Mouse (Mus musculus) liver, embryonic 11.5 days (tissue): Measurements from ENCODE around the gene Serpina9. TPM values are rescaled to one million over a fixed set of nuclear protein-coding genes. Genes with fewer than 3 reads are reported as not detected.

ENCODE experiments used
- ATAC-seq: fragments of 200-750 bp; cut with Nextera tagmentation; replicated peaks from 2 replicates; pipeline ENCODE4 v1.8.0; 2017; ENCODE audit warnings: moderate number of reproducible peaks, mild to moderate bottlenecking, moderate TSS enrichment, moderate library complexity; ENCODE audit not compliant: low FRiP score
- DNase-seq: peaks from one replicate; pipeline ENCODE4 v3.0.0-alpha.2; 2017; ENCODE audit warnings: low spot score
- H3K27ac ChIP-seq: fragments of 300-500 bp; sonication (generic); 2 replicates; pipeline ENCODE4 v1.5.1; 2014; ENCODE audit warnings: mild to moderate bottlenecking, low read depth, low read length, control low read depth
- H3K27me3 ChIP-seq: fragments of 300-500 bp; sonication (generic); replicated peaks from 2 replicates; pipeline ENCODE4 v1.6.1; 2014; ENCODE audit warnings: low read length, mixed read lengths; ENCODE audit not compliant: control insufficient read depth, insufficient read depth
- H3K36me3 ChIP-seq: fragments of 300-500 bp; sonication (generic); 2 replicates; pipeline ENCODE4 v1.6.1; 2014; ENCODE audit warnings: mild to moderate bottlenecking, low read length, moderate library complexity, mixed read lengths; ENCODE audit not compliant: control insufficient read depth, insufficient read depth
- H3K4me1 ChIP-seq: fragments of 300-500 bp; sonication (generic); replicated peaks from 2 replicates; pipeline ENCODE4 v1.6.1; 2014; ENCODE audit warnings: low read length, mixed read lengths; ENCODE audit not compliant: control insufficient read depth, insufficient read depth
- H3K4me2 ChIP-seq: fragments of 300-500 bp; sonication (generic); 2 replicates; pipeline ENCODE4 v1.6.1; 2014; ENCODE audit warnings: mild to moderate bottlenecking, control low read depth, moderate library complexity
- H3K4me3 ChIP-seq: fragments of 300-500 bp; sonication (generic); 2 replicates; pipeline ENCODE4 v1.5.1; 2014; ENCODE audit warnings: low read depth, low read length, control low read depth
- H3K9ac ChIP-seq: fragments of 300-500 bp; sonication (generic); 2 replicates; pipeline ENCODE4 v1.6.1; 2014; ENCODE audit warnings: low read depth, low read length, control low read depth
- H3K9me3 ChIP-seq: fragments of 300-500 bp; sonication (generic); 2 replicates; pipeline ENCODE4 v1.6.1; 2016; ENCODE audit warnings: low read length, inconsistent platforms, mixed read lengths; ENCODE audit not compliant: control insufficient read depth
- WGBS: fragments of 180-500 bp; shearing (Covaris S2); extraction: QIAGEN DNeasy Blood & Tissue Kit; methylation state at CpG from one replicate; pipeline ENCODE4 v1.1.7; 2014; 5-methylcytosine and 5-hydroxymethylcytosine counted together
- polyA plus RNA-seq: library from polyadenylated mRNA; unstranded; fragments of >200 nt; fragmentation: Nextera tagmentation; extraction: Ambion mirVana; gene quantifications from 2 replicates; pipeline ENCODE4 v1.2.1, GENCODE M21; 2014

The Serpina9 gene
- not detected in 2 replicates for polyA plus RNA-seq

- Histone ChIP-seq H3K36me3 (no peaks in the 10 kb centered on the region), H3K4me3 (no peak within 1 kb of the TSS), H3K9ac (no peak within 1 kb of the TSS), H3K4me1 (no peaks in the 10 kb centered on the region), H3K27me3 (no peaks in the 10 kb centered on the region), H3K9me3 (no peaks in the 10 kb centered on the region), H3K27ac (no peak within 1 kb of the TSS), H3K4me2 (no peak within 1 kb of the TSS)
- no peak for ATAC-seq
- WGBS = 85% methylated on average over 6 of the region's 6 CpGs
- no peak for DNase-seq
Measured at GRCm38 (mm10) chr12:104013620-104014019, at the start of gene Serpina9. TSS of gene Serpina9 (minus strand) at chr12:104013755.

GRCm38 (mm10) chr12:104061862-104062261, 48.3 kb upstream of the Serpina9 start:
- Histone ChIP-seq H3K4me1 (no peaks in the 10 kb centered on the region), H3K4me2 (no peak overlapping the region), H3K4me3 (no peak overlapping the region), H3K27me3 (no peaks in the 10 kb centered on the region), H3K9me3 (no peaks in the 10 kb centered on the region), H3K36me3 (no peaks in the 10 kb centered on the region), H3K27ac (no peak overlapping the region), H3K9ac (no peak overlapping the region)
- WGBS = 44% methylated on average over 2 of the region's 2 CpGs
- no peak for ATAC-seq
- DNase-seq = no peak

- Histone ChIP-seq H3K4me3 (no peak overlapping the region), H3K9me3 (no peaks in the 10 kb centered on the region), H3K9ac (no peak overlapping the region), H3K27ac (no peak overlapping the region), H3K4me2 (no peak overlapping the region), H3K27me3 (no peaks in the 10 kb centered on the region), H3K4me1 (no peaks in the 10 kb centered on the region), H3K36me3 (no peaks in the 10 kb centered on the region)
- DNase-seq = no peak
- no peak for ATAC-seq
- WGBS = 75% methylated on average over 6 of the region's 6 CpGs
Measured at GRCm38 (mm10) chr12:104060126-104060525, 46.6 kb upstream of the Serpina9 start.

GRCm38 (mm10) chr12:104057531-104057930, 44.0 kb upstream of the Serpina9 start:
- no peaks in the 10 kb centered on the region for H3K27me3 ChIP-seq
- H3K4me2 ChIP-seq = no peak overlapping the region
- WGBS = 78% methylated on average over 7 of the region's 7 CpGs
- H3K36me3 ChIP-seq = no peaks in the 10 kb centered on the region
- no peak overlapping the region for H3K27ac ChIP-seq
- no peaks in the 10 kb centered on the region for H3K9me3 ChIP-seq
- DNase-seq (no peak), ATAC-seq (no peak)
- no peak overlapping the region for H3K4me3 ChIP-seq
- H3K9ac ChIP-seq = no peak overlapping the region
- no peaks in the 10 kb centered on the region for H3K4me1 ChIP-seq

- Histone ChIP-seq H3K4me2 (no peak overlapping the region), H3K4me1 (no peaks in the 10 kb centered on the region), H3K9me3 (no peaks in the 10 kb centered on the region), H3K36me3 (no peaks in the 10 kb centered on the region), H3K9ac (no peak overlapping the region), H3K27me3 (no peaks in the 10 kb centered on the region), H3K27ac (no peak overlapping the region), H3K4me3 (no peak overlapping the region)
- 34% methylated on average over 4 of the region's 4 CpGs for WGBS
- DNase-seq (no peak), ATAC-seq (no peak)
Measured at GRCm38 (mm10) chr12:104057050-104057449, 43.5 kb upstream of the Serpina9 start.

- Histone ChIP-seq H3K9me3 (no peaks in the 10 kb centered on the region), H3K4me1 (no peaks in the 10 kb centered on the region), H3K27ac (no peak overlapping the region), H3K9ac (no peak overlapping the region), H3K27me3 (no peaks in the 10 kb centered on the region), H3K4me3 (no peak overlapping the region), H3K4me2 (no peak overlapping the region), H3K36me3 (no peaks in the 10 kb centered on the region)
- DNase-seq (no peak), ATAC-seq (no peak)
- 70% methylated on average over 8 of the region's 8 CpGs for WGBS
Measured at GRCm38 (mm10) chr12:104055755-104056154, 42.2 kb upstream of the Serpina9 start.

- H3K27ac ChIP-seq = no peak overlapping the region
- ATAC-seq (no peak), DNase-seq (no peak)
- 21% methylated on average over 1 of the region's 1 CpGs for whole genome bisulfite sequencing
- no peak overlapping the region for H3K4me3 ChIP-seq
- no peak overlapping the region for H3K4me2 ChIP-seq
- no peak overlapping the region for H3K9ac ChIP-seq
- H3K36me3 ChIP-seq = no peaks in the 10 kb centered on the region
- no peaks in the 10 kb centered on the region for H3K27me3 ChIP-seq
- H3K9me3 ChIP-seq = no peaks in the 10 kb centered on the region
- H3K4me1 ChIP-seq = no peaks in the 10 kb centered on the region
Measured at GRCm38 (mm10) chr12:104053995-104054394, 40.4 kb upstream of the Serpina9 start.

GRCm38 (mm10) chr12:104045713-104046112, 32.2 kb upstream of the Serpina9 start:
- H3K27me3 ChIP-seq = no peaks in the 10 kb centered on the region
- H3K4me2 ChIP-seq = no peak overlapping the region
- no peak overlapping the region for H3K4me3 ChIP-seq
- no peak for ATAC-seq
- DNase-seq = no peak
- H3K4me1 ChIP-seq = no peaks in the 10 kb centered on the region
- no peaks in the 10 kb centered on the region for H3K36me3 ChIP-seq
- H3K9me3 ChIP-seq = no peaks in the 10 kb centered on the region
- 79% methylated on average over 8 of the region's 8 CpGs for WGBS
- H3K27ac ChIP-seq = no peak overlapping the region
- no peak overlapping the region for H3K9ac ChIP-seq

- 74% methylated on average over 7 of the region's 7 CpGs for WGBS
- ATAC-seq (no peak), DNase-seq (no peak)
- no peak within 1 kb of the TSS for H3K27ac ChIP-seq
- no peak within 1 kb of the TSS for H3K4me2 ChIP-seq
- no peaks in the 10 kb centered on the region for H3K9me3 ChIP-seq
- no peak within 1 kb of the TSS for H3K4me3 ChIP-seq
- no peaks in the 10 kb centered on the region for H3K27me3 ChIP-seq
- H3K9ac ChIP-seq = no peak within 1 kb of the TSS
- H3K4me1 ChIP-seq = no peaks in the 10 kb centered on the region
- no peaks in the 10 kb centered on the region for H3K36me3 ChIP-seq
Measured at GRCm38 (mm10) chr12:104044343-104044742, 30.8 kb upstream of the Serpina9 start, which contains the start of gene Serpina12. TSS of gene Serpina12 (minus strand) at chr12:104044443.
